Mouse (Mus musculus) CD4-positive helper T cell, adult 2 months (primary cell): ENCODE data around the gene Sh3gl2.

Source experiments
- DNase-seq: peaks from one replicate; pipeline ENCODE4 v3.0.0-alpha.2; 2012; ENCODE audit warnings: low read depth, missing footprints, low spot score

Gene Sh3gl2

DNA sequence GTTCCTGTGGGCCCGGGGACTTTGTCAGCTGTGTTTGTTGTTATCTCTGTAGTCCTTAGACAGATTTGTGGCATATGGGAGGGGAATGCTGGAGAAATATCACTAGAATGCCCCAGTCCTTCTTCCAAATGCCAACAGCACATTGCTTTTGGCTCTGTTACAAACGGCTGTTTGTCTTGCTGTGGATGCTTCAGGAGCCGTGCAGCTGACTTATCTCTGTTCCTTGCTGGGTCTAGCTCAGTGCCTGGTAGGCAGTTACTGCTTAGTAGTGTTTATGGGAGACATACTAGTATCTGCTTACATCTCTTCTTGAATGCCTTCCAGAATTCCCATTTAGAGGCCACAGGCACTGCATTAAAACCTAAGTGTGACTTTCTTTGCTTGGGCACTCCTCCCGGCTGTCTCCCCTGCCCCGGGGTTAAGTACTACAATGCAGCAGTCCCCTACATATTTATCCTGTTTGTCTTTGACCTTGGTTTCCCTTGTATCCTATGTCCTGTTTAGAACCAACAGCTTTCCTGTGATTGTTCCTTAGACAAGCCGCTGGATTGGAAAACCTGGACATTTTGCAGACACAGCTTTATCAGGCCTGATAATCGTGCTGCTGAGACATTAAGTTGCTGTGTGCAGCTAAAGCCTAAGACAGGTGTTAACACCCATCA is 101.1 kb downstream of the Sh3gl2 start:
- no peak for DNase-seq

DNA sequence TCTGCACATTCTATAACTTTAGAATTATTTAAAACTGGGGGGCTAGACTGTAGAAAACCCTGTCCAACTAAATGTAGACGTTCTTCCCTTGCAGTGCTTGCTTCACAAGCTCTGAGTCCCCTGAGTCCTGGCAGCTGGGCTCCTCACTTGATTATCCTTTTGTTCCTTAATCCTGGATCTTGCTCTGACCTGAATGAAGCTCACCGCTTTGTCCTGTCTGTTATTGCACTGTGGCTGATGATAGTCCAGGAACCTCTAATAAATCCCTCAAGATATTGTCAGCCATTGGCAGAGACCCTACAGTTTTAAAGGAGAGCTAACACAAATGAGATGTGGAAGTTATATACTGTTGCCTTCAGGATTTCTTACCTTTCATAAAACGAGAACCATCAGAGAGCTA is 114.2 kb downstream of the Sh3gl2 start:
- no peak for DNase-seq

DNA sequence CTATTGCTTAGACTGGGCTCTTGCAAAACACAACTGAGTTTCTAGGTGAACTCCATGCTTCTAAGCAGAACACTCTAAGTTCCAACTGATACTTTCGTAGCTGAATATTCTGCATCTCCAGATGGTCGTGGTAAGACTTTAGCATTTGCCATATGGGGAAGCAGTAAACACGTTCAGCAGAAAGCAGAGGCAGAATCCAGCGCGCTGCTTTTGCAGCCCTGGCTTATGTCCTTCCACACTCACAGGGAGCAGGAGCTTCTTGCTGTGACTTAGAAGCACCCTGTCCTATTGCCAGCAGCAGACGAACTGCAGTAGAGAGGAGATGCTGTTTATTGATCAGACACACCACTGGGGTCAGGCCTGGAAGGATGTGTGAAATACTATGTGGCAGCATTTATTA is 120.5 kb downstream of the Sh3gl2 start:
- DNase-seq, result no peak

DNA sequence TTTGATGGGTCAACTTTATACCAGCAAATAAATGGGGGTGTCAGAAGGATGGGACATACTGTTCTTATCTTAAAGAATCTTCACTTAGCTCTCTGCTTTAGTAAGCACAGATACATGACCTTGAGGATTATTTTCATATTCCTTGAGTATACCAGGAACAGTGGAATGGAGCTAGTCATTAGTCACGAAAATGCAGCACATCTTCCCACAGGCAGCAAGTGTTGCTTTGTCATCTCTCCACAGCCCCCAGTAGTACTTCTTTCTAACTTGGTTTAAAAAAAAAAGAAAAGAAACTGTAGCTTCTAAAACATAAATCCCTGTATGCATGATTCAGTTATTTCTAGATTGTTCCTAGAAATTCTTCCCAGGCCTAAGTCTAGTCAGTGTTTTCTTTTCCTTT is 121.1 kb downstream of the Sh3gl2 start:
- DNase-seq, result no peak

DNA sequence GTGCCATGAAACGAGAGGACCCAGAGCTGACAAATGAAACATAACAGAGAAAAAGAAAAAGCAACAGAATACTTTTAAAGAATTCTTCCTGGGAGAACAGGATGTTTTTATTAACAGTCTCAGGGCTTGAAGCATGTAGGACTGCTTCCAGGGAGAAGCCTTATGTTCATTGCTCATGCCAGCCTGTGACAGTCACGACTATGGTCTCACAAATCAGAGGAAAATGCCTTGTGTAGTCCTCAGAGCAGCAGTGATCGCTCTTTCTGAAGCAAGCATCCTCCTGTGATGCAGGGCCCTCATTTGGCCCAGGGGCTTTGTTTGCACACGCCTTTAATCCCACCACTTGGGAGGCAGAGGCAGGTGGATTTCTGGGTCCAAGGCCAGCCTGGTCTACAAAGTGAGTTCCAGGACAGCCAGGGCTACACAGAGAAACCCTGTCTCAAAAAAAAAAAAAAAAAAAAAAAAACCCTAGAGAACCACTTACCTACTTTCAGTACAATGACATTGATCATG is 129.8 kb downstream of the Sh3gl2 start:
- DNase-seq, result no peak

DNA sequence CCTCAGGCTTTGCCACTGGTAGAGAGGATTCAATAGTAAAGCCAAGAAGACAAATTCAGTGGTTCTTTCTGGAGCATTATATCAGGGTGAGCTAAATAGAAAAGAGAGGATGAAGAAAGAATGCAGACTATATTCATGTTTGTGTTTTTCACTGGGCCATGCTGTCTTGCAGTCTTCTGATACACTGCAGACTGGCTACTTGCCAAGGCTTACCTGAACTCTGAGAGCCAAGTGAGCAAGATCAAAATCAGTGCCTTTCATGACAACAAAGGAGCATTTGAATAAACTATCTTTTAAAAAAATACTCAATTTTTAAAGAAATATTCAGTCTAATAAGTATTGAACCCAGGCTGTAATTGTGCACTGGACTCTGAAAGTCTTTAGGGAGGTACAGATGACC is 131.4 kb downstream of the Sh3gl2 start:
- no peak for DNase-seq

DNA sequence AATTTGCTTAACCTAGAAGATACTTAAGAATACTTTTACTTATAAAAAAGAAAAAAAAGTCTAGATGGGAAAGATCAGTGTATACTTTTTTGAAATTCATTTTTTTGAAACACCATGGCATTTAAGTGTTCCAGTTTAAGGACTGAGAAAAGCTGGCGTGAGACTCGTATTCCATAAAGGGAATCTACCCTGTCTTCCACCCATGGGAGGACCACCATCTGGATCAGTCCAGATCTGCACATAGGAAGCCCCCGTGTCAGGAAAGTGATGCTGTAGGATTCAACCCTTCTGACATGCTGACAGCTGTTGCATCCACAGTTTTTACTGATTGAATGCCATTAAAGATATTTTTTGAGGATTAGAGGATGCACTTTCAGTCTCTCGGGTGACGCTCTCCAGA is 134.2 kb downstream of the Sh3gl2 start:
- DNase-seq, result no peak

DNA sequence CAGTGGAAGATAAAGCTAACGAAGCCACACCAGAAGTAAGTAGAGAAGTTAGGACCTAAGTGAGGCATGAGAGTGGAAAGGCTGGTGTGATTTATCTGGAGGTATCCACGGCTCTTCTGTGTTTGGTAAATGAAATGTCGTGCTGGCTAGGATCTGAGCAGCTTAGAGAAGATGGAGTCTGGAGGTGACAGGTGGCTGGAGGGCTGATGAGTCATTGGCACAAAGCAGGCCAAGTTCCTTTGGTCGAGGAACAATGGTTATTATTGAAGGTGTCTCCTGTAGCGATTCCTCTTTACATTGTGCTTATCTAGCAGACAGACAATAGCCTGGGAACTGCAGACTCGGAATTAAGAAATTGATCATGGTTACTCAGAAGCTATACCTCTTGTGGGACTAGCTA is 135.8 kb downstream of the Sh3gl2 start:
- DNase-seq, result no peak

DNA sequence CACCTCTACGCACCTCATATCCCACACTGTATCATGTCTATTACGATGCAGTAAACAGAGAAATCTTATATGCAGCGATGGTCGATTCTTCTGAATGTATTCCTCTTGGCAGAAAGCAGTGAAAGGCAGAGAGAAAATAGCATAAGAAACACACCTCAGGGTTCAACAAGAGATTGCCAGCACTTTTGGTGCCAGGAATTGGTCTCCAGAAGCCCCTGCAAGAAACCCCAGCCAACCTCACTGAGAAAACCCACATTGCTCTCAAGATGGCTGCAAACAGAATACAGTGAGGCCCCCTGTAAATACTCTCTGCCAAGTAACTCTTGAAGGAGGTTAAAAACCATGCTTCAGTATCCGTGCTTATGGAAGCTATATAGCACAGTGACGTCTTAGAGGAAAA is 141.0 kb downstream of the Sh3gl2 start:
- DNase-seq, result no peak

DNA sequence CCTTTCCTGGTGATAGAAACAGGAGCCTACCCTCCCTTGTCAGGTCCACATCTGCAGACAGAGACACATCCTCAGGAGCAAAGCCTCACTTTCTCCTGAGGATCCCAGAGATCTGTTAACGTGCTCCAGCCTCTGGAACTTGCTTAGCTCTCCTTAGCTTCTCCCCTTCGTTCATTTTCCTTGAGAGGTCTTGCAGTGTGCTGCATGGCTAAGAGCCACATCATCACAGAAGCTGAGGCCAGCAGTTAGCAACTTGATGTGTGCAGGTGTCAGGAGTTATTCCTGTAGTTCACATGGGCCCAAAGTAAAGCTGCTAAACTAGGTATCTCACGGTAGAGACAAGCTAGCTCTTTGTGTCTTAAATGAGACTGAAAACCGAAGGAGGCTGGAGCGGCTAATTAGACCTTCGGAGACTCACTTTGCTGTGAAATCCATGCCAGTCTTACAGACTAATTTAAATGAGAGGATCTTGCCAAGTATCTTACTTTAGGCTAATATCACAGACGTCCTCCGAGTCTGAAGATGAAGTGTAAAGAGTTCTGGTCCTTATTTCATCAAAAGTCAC is 143.2 kb downstream of the Sh3gl2 start:
- DNase-seq, result no peak

DNA sequence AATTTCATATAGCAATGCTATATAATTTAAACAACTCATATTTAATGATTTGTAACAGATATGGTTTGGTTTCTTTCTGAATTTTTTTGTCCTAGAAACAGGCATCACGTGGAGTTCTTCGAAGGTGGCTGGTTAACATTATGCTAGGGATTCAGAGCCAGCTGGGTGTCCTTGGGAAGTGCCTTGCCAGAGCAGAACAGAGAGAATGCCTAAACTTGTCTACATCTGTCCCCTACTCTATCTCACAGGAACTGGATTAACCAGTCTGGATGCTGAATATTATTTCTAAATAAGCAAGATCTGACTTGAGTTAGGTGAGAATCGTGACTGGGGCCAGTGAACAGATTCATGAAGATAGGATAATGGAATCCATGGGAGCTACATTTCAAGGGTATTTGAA is 157.7 kb downstream of the Sh3gl2 start:
- no peak for DNase-seq

DNA sequence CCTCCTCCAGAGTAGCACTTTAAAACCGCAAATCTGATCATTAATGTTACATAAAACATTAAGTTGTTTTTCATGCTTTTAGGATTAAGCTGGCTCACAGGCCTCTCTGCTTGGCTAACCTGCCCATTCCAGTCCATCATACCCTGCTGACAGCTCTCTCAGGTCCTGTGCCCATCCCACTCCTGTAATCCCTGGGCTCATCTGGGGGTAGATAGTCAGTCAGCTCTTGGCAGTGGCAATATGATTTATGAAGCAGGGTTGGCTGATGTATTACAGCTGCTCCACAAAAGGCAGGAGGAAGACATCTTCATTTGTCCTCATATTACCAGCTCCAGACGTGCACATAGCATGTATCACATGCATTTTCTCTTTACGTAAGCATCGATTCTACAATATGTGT is 158.3 kb downstream of the Sh3gl2 start:
- no peak for DNase-seq

DNA sequence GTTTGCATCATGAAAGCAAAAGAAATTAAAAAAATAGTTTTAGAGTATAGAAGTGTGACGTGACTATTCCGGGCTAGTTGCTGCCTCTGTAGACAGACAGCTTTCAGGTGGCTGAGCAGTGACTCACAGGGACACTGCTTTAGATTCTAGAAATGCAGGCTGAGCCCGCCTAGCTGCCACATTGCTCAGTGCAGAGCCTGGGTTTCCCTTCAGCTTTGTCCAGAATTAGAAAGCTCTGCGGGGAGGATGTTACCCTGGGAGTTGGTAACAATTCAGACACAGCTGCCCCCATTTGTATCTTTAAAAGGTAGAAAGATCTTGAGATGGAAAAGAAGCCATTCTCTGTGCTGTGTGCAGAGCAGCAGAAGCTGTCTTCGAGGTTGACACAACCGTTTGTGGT is 166.1 kb downstream of the Sh3gl2 start:
- DNase-seq, result no peak

DNA sequence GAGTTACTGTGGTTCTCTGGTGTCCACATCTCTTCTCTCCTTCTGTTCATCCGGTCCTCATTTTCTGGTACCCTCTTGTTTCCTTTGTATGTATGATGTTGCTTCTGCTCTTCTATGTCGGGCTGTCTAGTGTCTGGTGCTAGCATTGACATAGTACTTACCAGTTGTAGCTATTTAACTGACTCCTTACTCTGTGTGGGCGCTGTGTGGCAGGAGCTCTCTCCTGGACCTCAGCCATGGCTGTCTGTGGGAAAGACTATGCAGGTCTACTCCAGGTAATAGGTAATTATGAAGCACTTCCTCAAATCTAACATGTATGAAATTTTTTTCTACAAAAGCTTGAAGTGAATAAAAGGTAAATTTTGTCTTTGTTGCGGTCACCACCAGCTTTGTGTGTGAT is 169.9 kb downstream of the Sh3gl2 start:
- DNase-seq, result no peak

DNA sequence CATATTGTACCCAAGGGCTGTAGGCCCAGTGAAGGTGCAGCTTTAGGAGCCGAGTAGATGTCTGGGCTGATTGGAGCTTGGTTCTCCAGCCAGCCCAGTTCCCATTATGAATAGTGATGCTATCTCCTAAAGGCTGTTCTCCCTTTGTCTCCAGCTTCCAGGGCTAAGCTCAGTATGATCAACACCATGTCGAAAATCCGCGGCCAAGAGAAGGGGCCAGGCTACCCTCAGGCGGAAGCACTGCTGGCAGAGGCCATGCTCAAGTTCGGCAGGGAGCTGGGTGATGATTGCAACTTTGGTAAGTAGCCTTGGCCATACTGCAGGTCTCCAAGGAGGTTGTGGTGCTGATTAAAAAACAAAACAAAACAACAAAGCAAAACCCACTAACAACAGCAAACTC is 171.3 kb downstream of the Sh3gl2 start:
- no peak for DNase-seq

DNA sequence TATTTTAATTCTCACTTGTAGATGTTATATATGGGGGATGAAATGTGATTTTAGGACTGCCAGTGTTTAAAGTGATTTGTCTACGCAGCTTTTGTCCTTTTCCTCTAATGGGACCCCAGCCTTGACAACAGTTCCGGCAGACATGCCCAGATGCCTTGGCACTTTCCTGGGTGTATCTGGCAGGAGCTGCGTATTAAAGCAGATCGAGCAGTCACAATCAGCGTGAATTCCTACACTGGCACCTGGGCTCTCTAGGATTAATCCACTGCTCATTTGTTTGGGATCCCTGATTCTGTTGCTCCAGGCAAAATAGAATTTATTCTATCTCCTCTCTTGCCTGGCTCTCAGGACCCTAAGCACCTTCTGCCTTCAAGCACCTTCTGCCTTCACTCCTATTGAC is 171.7 kb downstream of the Sh3gl2 start:
- DNase-seq, result no peak

DNA sequence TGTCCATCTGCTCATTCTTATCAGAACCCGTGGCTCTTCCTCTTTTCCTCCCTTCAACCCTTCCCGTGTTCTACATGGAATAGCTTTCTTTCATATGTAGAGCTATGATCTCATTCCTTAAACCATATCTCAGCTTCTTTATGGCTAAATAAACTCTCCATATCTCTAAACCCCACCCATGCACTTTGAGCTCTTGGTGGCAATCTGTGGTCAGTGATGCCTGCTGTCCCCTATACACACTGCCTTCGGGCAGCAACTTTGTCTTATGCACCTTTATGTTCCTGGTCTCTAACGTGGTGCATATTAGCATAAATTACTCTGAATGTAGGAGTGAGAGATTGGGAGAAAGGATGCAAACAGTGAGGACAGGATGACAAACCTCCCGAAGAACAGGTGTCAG is 180.3 kb downstream of the Sh3gl2 start:
- DNase-seq, result no peak

DNA sequence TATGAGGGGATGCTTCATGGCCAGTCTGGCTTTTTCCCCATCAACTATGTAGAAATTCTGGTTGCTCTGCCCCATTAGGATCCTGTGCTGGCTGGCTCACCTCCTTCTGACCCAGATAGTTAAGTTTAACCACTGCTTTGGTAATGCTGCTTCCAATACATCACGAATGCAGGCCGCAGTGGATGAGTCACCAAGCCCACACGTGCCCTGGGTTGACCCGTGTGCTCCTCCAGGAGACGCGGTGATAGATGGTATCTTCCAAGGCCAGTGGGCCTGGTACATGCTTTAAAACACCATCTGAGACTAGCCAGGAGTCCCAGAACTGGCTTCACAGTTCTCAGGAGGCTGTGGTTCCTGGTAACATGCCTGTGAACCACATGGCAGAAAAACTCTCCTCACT is 182.8 kb downstream of the Sh3gl2 start:
- DNase-seq, result no peak

DNA sequence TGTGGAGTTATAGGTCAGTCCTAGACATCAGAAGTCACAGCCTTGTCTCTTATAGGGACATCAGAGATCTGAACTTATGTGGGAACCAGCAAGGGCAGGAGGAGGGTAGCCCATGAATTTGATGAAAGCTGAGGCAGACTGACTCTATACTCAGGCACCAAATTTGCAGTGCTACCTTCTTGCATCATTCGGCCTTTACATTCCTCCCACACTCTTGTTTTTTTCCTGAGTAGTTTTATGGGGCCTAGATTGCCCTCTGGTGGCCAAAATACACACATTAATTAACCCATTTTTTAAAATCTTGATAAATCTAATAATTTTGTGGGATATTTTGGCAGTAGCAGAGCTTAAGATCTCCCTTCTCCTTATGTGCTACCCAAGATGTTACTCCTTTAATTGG is 186.9 kb downstream of the Sh3gl2 start:
- DNase-seq, result no peak

DNA sequence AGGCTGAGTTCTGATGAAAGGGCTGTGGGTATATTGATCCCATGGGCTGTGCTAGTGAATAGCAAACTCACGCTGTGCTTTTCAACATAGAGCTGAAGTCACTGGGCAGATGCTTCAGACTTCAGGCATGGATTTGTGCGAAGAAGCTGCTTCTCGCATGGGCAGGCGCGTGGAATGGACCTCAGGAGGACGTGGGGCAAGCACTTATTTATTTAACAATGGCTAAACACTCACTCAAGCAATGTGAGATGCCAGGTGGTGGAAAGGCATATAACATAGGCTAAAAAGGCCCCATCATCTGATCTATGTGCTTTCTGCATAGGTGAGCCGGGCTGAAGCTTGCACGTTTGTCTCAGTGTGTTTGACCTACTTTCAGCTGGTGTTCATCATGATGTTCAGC is 193.8 kb downstream of the Sh3gl2 start:
- no peak for DNase-seq

DNA sequence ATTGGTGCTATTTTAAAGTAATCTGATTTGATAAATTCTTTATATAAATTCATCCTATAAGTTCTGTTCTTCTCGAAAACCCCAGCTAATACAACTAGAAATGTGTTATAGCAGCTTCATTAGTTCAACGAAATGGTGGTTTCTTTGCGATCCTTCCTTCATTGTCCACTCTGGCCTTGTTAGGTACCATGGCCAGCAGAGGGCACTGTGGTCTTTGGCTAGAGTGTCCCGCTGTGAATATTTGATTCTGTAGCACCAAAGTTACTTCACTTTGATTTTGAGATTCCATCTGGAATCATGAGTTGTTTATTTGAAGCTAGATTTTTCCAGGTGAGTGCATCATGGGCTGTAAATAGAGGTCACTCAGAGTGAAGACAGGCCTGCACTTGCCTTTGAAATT is 197.9 kb downstream of the Sh3gl2 start:
- DNase-seq, result no peak

DNA sequence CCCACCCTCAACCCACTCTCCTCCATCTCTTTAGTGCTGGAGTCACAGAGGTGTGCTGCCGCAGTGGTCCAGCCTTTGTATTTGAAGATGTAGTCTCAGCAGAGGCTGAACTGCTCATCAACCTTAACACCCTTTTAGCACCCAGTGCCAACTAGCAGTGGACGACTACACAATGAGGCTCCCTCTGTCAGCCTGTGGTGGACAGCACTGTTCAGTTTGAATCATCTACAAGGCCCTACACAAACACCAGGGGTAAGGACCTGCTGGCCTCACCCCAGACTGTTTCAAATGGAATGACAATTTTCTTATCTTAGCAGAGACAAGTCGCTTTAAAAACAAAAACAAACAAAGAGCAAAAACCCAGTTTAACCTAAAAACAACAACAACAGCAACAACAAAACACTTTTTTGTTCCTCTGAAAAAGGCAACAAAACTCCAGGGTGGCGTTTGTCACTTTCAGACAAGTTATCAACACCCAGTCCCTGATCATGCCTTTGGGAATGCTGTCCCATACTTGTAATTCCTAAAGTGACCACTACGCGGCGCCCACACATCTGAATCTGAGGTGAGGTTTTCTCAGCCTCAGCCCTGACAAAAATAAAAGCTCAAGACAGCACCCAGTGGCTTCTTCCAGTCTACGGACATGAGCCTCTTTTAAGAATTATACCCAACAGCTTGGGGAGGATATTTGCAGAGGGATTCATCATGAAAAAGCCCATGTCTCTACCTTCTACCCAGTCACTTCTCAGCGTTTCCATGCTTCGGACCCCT is 199.7 kb downstream of the Sh3gl2 start:
- no peak for DNase-seq

DNA sequence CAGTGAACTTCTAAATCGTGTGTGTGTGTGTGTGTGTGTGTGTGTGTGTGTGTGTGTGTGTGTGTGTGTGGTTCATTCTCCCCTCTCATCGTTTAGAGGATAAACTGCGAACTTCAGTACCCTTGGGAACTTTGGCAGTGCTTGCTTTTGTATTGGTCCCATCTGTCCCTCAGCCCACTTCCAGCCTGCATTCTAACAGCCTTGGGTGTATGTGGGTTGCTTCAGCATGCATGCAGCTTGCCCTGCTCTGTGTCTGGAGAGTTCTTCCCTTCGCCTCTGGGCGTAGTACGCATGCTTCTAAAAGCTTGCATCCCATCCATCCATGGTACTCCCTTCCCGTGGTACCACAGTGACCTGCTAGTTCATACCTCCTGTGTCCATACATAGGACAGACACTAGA is 200.3 kb downstream of the Sh3gl2 start:
- no peak for DNase-seq
